Mouse (Mus musculus) cerebral cortex, adult 2 months (tissue): ENCODE results near the gene Pira2.

Experiments
- whole genome bisulfite sequencing: fragments of 180-500 bp; shearing (Covaris S2); methylation state at CpG from one replicate; pipeline ENCODE4 v1.1.7; 2018; 5-methylcytosine and 5-hydroxymethylcytosine counted together

Pira2 gene

DNA sequence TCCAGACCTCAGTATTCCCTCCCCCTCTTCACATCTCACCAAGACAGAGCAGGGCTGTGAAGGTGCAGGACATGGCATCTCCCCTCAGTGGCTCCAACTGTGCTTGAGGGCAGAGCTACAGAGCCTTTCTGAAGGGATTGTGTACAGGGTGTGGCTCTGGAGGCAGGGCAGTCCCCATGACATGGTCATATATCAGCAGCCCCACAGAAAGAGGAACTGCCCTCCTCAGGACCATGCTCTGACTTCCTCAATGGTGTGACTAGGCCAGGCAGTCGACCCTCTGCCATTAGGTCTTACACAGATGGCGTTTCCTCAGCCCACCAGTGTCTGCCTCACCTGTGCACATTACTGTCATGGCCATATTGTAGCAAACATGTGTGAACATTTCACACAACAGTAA lies at the start of gene Pira2:
Gene Pira2, minus strand, starts transcription at position 101 of the 400 bp plus-strand sequence.
- WGBS, result no CpG with 5 or more reads among the region's 2 CpGs

GRCm38 (mm10) chr7:3875032-3875431 lies 30.2 kb upstream of the Pira2 start:
- no CpG with 5 or more reads among the region's 1 CpGs for WGBS

DNA sequence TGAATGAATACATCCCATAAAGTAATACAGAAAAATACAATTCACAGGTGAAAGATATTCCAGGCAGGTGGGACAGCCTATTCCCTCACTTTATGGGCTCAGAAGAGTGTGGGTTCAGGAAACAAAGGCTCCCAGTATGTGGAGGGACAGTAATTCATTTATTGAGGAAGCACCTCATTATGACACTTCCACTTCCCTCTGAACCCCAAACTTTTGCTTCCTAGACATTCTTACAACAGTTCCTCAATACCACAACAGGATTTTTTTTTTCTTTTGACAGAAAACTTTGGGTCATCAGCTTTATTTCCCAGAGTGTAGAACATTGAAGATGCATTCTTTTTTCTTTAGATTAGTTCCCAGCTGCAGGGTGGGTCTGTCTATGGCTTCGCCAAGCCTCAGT lies 7.0 kb downstream of the Pira2 start:
- no CpG with 5 or more reads among the region's 1 CpGs for WGBS

DNA sequence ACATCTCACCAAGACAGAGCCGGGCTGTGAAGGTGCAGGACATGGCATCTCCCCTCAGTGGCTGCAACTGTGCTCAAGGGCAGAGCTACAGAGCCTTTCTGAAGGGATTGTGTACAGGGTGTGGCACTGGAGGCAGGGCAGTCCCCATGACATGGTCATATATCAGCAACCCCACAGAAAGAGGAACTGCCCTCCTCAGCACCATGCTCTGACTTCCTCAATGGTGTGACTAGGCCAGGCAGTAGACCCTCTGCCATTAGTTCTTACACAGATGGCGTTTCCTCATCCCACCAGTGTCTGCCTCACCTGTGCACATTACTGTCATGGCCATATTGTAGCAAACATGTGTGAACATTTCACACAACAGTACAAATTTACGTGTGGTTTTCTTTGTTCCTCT lies 19.3 kb downstream of the Pira2 start, which contains the start of gene Gm15448:
Gene Gm15448, minus strand, starts transcription at position 89 of the 400 bp plus-strand sequence.
- WGBS, result 58% methylated on average over 1 of the region's 3 CpGs

DNA sequence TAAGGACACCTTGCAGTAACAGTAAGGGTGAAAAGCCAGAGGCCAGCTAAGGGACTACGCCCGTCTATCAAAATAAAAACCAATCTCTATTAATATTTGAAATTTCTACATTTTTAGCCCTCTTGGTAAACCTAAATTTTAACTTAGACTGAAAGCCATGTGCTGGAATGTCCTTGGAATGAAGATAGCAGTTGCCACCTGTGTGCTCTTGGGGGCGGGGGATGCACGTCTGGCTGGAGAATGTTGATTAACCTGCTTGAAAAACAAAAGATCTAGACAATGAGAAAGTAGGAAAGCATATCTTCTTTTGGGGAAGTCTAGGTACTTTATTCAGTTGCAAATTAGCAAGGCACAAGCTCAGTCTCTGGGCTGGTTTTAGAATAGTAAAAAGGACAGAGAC lies 41.9 kb downstream of the Pira2 start:
- whole genome bisulfite sequencing, result 85% methylated on average over 4 of the region's 4 CpGs

- 71% methylated on average over 3 of the region's 3 CpGs for WGBS
These were observed 44.9 kb downstream of the Pira2 start for GRCm38 (mm10) chr7:3799940-3800339.
